Mouse (Mus musculus) E14TG2a.4 (cell line): ENCODE results near the gene Marc1.

Source experiments
- H3K27me3 ChIP-seq: 2 replicates; pipeline ENCODE4 v1.6.1; 2014; ENCODE audit warnings: low read length, control low read depth; ENCODE audit not compliant: insufficient read depth
- H3K36me3 ChIP-seq: 2 replicates; pipeline ENCODE4 v1.6.1; 2014; ENCODE audit warnings: low read length, control low read depth; ENCODE audit not compliant: insufficient read depth
- H3K4me1 ChIP-seq: replicated peaks from 2 replicates; pipeline ENCODE4 v1.6.1; 2014; ENCODE audit warnings: low read depth, low read length, control low read depth
- H3K4me3 ChIP-seq: replicated peaks from 2 replicates; pipeline ENCODE4 v1.5.1; 2014; ENCODE audit warnings: mild to moderate bottlenecking, low read length
- H3K9me3 ChIP-seq: 2 replicates; pipeline ENCODE4 v1.6.1; 2014; ENCODE audit warnings: low read length, control low read depth
- CTCF ChIP-seq: conservative IDR thresholded peaks from 2 replicates; pipeline ENCODE4 v1.5.1; 2014; ENCODE audit warnings: low read length
- NANOG ChIP-seq: IDR thresholded peaks from 2 replicates; pipeline ENCODE4 v1.6.1; 2014; ENCODE audit warnings: borderline replicate concordance, low read length, mixed read lengths
- POU5F1 ChIP-seq: IDR thresholded peaks from 2 replicates; pipeline ENCODE4 v1.6.1; 2014; ENCODE audit warnings: low read length, borderline replicate concordance

Marc1 gene

DNA sequence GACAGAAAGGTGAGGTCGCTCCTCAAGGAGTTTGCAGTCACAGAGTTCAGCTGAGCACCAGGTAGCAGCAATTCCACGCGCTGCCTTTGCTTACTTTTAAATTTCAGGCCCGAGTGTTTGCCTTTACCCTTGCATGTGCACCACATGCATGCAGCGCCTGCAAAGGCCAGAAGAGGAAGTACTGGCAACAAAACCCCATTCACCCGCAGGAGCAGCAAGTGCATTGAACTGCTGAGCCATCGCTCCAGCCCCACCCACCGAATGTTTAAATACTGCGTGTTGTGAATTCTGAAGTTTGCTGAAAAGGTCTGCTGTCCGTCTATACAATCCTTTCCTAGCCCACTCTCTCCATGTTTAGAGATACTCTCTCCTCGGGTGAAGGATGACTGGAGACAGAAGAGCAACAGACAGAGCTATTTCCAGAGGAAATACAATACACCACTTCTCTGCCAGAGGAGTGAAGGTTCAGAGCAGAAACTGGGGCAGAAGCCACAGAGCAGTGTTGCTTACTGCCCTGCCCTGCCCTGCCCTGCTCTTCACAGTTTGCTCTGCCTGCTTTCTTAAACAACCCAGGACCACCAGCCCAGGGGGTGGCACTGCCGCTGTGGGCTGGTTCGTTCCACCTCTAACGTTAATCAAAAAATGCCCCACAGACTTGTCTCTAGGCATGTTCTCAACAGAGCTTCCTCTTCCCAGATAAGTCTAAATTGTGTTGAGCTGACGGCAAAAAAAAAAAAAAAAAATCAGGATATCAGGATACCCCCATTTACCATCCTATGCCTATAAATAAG is 3.3 kb downstream of the Marc1 start:
- H3K27me3 ChIP-seq: peaks cover 70% of the 10 kb centered on the region
- no peak for TF ChIP-seq NANOG
- H3K9me3 ChIP-seq: no peaks in the 10 kb centered on the region
- H3K4me1 ChIP-seq: peaks cover 27% of the 10 kb centered on the region
- no peak overlapping the region for H3K4me3 ChIP-seq
- H3K36me3 ChIP-seq: no peaks in the 10 kb centered on the region

DNA sequence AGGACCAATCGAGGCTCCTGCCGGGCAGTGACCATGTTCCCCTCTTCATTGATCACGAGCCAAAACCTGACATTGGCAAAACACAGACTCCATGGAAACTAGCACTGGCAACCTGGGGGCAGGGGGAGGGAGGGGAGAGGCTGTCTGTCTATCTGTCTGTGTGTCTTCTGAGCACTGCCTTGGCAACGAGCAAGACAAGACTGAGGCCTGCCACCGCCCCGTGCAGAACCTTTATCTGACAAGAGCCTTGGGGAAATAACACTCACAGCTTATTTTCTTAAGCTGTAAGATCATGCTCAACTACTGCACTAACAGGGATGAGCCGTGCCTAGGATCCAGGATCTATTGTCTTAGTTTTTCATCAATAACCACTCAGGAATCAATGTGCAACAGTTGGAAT is 4.0 kb downstream of the Marc1 start:
- Histone ChIP-seq H3K4me3 (no peak overlapping the region), H3K4me1 (peaks cover 27% of the 10 kb centered on the region), H3K36me3 (no peaks in the 10 kb centered on the region), H3K27me3 (peaks cover 63% of the 10 kb centered on the region), H3K9me3 (no peaks in the 10 kb centered on the region)
- TF ChIP-seq POU5F1 (no peak), NANOG (no peak), CTCF (no peak)

DNA sequence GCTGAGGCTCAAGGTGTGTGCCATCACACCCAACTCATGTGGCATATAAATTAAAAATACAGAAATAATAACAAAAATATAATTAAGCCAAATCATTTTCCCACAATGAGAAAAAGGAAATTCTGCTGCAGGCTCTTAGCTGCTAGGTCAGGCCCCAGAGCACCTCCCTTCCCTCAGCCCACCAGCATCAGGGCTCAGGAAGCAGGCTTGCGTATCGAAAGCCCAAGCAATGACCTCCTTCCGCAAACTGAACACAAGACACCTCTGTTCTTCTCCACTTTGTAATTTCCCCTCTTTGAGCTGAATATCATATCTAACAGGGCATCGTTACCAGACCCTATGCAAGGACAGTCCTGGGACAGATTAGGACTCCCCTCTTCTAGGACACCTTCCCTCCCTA is 5.4 kb downstream of the Marc1 start:
- H3K36me3 ChIP-seq: no peaks in the 10 kb centered on the region
- H3K27me3 ChIP-seq: peaks cover 53% of the 10 kb centered on the region
- H3K9me3 ChIP-seq: no peaks in the 10 kb centered on the region
- peaks cover 27% of the 10 kb centered on the region for H3K4me1 ChIP-seq
- no peak for TF ChIP-seq NANOG
- no peak for TF ChIP-seq POU5F1
- no peak for TF ChIP-seq CTCF
- H3K4me3 ChIP-seq: no peak overlapping the region

DNA sequence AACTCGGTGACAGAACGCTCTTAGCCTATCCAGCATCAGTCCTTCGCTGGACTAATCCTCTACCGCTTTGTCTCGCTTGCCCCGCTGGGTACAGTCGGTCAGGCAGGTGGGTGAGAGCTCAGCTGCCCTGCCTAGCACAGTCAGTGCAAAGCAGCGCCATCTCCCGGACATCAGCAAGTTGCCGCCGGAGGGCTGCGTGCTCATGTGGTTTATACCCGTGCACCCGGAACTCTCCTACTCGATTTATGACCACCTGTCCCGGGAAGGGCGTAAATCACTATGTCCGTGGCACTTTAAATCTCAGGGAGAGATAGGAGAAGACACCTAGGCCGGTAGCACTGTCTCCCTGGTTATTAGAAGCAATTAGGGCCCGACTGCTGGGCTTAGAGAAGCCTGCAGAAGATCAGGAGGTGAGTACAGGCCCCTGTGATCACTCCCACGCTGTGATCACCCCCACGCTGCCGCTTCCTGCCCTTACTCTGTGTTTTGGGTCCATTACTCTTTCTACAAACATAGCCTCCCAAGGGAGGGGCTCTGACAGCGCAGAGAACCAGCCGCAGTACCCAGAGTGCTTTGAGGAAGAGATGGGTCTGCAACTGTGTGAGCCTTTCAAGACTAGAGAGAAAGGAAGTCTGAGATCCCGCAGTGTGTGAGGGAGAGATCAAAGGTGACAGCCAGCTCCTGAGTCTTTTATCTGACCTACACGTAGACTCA is 17.8 kb downstream of the Marc1 start:
- TF ChIP-seq POU5F1 (no peak), CTCF (peak; percentile 56), NANOG (no peak)
- H3K9me3 ChIP-seq: peaks cover 5% of the 10 kb centered on the region; the same call in 1 of the 2 replicates
- H3K4me3 ChIP-seq: 0 out of 2 replicates have a peak overlapping the region, but pooled peaks have one; percentile 33
- H3K4me1 ChIP-seq: peaks cover 14% of the 10 kb centered on the region
- H3K27me3 ChIP-seq: peaks cover 21% of the 10 kb centered on the region
- no peaks in the 10 kb centered on the region for H3K36me3 ChIP-seq

DNA sequence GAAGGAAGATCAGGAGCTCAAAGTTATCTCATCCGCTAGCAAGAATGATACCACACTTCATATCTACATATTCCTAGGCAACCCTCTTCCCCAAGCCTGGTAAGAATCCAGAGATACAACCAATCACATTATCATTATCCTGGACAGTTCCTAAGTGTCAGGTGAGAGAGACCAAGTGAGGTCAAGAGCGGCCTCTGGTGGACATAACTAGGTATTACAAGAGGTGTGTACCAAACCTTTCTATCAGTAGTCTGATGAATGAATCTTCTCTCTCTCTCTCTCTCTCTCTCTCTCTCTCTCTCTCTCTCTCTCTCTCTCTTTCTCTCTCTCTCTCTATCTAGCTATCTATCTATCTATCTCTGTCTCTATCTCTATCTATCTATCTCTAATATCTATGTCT is 20.0 kb downstream of the Marc1 start:
- Histone ChIP-seq H3K4me1 (peaks cover 30% of the 10 kb centered on the region), H3K9me3 (no peaks in the 10 kb centered on the region), H3K4me3 (no peak overlapping the region), H3K36me3 (no peaks in the 10 kb centered on the region), H3K27me3 (peaks cover 21% of the 10 kb centered on the region)
- TF ChIP-seq POU5F1 (no peak), NANOG (no peak), CTCF (no peak)

DNA sequence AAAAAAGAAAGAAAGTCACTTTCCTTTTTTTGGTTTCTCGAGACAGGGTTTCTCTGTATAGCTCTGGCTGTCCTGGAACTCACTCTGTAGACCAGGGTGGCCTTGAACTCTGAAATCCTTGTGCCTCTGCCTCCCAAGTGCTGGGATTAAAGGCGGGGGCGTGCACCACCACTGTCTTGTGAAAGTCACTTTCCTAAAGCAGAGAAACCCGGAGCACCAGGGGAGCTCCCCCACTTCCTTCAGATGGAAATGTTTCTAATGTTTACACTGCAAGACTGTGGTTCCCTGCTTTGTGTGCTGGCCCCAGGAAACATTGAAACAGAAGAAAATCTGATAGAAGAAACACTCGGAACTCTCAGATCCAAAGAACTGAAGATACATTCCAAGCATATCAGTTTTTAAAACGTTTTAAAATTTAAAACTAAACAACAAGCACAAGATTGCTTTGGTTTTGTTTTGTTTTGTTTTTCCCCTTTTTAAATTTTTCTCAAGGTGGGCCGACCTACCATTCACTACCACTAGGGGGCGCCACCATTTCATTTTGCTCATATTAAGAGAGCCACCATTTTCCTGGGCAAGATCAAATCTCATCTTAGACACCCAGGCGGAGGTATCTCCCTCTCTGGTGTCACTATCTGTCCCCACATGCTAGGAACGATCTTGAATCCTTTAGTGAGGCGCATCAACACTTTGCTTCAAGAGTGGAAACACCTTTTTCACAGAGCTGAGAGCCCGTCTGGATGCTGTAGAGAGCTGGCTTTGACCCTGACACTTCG is 24.5 kb downstream of the Marc1 start:
- Histone ChIP-seq H3K27me3 (peaks cover 7% of the 10 kb centered on the region; the same call in 1 of the 2 replicates), H3K4me3 (no peak overlapping the region), H3K36me3 (no peaks in the 10 kb centered on the region), H3K9me3 (no peaks in the 10 kb centered on the region), H3K4me1 (peaks cover 32% of the 10 kb centered on the region)
- TF ChIP-seq POU5F1 (no peak), CTCF (peak; percentile 93), NANOG (0 out of 2 replicates have a peak, but pooled peaks have one; percentile 8)

DNA sequence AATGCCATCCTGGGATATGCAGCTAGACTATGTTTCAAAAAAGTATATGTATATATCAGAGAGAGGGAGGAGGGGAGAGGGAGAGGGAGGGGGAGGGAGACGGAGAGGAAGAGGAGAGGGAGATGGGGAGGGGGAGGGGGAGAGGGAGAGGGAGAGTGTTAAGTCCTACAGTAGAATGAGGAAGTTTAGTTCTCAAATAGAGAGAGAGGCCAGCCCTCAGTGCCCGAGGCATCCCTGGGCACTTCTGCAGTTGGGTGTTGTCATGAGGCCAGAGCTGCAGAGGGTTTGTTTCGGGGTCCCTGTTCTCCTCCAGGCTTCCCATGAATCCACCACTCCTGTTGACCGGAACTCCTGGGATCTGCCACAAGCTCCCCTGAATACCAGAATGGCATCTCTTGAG is 27.5 kb downstream of the Marc1 start:
- H3K4me1 ChIP-seq: peaks cover 29% of the 10 kb centered on the region
- H3K27me3 ChIP-seq: no peaks in the 10 kb centered on the region
- no peaks in the 10 kb centered on the region for H3K36me3 ChIP-seq
- H3K9me3 ChIP-seq: no peaks in the 10 kb centered on the region
- H3K4me3 ChIP-seq: no peak overlapping the region
- TF ChIP-seq POU5F1 (no peak), NANOG (no peak), CTCF (no peak)

DNA sequence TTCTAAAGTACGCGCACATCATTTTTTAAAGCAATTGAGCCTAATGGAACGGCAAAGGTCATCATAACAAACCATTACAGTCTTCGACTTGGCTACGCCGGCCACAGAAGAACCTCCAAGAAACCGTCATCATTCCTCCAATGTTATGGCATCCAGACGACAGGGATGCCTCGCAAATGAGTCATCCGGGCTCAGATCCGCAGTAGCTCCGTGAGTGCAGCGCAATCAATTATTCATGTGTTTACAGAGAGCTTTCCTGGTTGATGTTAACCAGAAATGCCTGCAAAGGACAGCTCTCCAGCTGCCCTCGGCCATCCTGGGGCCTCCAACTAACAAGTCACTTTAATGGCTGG is 29.0 kb downstream of the Marc1 start:
- Histone ChIP-seq H3K4me3 (no peak overlapping the region), H3K27me3 (no peaks in the 10 kb centered on the region), H3K36me3 (no peaks in the 10 kb centered on the region), H3K9me3 (no peaks in the 10 kb centered on the region), H3K4me1 (peaks cover 18% of the 10 kb centered on the region)
- no peak for TF ChIP-seq CTCF
